Mouse (Mus musculus) frontal cortex, postnatal 25 days (tissue): ENCODE measurements around the gene Myo1d.

Experiments used
- DNase-seq, 2 experiments: peaks; one replicate each; pipeline ENCODE4 v3.0.0; 2022; ENCODE audit warnings: low spot score in 2 of 2

The Myo1d gene

DNA sequence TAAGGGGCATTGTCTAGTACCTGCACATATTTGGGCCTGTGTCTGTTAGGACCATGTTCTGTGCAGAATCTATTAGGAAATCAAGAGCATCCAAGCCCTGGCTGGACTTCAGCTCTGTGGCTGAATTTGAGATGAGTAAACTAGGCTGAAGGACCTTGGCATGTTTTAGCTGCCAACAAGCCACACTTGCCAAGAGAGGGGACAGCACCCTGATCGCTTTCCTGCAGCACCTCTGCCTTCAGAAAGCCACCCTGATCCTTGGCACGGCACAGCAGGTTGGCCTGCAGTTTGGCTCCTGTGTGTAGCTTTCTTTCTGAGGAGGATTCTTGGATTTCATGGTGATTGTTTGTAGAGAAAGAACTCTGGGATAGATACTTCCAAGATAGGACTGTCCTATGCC lies 1.7 kb upstream of the Myo1d start:
- no peak for DNase-seq

DNA sequence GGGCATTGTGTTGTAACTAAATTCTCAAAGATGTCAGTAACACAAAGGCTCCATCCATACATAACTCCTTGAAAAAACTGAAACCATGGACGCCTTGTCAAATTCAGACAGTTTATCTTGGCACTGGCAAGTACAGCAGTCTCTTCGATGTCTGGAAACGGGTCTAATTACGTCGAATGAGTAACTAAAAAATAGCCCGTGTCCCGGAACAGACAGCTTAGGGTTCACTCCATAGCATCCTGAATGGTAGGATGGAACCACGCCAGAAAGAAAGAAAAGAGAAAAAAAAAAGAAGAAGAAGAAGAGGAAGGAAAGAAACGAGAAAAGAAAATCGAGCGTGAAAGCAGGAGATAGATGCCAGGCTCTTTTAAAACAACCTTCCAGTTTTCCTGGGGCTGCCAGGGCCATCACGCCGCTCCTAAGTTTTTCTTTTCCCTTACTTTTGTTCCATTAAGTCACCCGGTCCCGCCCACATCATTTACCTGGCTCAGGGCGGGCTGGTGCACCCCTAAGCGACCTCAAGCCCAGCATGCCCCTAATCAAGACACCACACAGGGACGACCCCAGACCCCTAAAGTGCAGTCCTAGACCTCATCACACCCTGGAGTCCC lies 804 bp downstream of the Myo1d start:
- DNase-seq = peak in 1 of 2 experiments; percentile 5

DNA sequence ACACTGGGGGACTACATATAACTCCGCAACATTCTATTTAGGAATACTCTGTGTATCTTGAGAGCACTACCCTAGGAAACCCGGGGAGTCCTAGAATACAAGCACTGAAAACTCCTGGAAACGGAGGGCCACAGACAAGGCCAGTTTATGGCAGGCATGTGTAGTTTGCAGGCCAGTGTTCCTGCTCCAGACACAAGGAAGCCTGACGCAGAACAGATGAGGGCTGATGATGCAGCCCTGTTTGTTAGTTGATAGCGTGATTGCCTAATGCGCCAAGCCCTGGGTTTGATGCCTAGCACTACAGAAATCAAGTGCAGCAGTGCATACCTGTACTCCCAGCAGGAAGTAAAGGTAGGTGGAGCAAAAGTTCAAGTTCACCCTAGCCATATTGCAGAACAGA lies 1.7 kb downstream of the Myo1d start:
- no peak for DNase-seq

DNA sequence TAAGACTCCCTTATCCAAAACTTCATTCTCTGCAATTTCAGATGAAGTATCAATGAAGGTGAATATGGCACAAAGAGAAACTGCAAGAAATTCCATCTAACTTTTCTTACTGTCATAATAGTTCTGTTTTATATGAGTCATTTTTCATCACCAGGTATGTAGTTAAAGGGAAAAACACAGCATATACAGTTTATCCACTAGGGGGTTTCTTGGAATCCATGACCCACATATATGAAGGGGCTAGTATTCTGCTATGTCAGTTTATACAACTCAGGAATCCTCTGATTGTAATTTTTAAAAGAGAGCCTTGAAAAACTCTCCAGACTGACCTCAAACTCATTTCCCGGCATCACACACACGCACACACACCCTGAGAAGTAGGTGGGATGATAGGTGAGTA lies 2.1 kb downstream of the Myo1d start:
- no peak for DNase-seq

DNA sequence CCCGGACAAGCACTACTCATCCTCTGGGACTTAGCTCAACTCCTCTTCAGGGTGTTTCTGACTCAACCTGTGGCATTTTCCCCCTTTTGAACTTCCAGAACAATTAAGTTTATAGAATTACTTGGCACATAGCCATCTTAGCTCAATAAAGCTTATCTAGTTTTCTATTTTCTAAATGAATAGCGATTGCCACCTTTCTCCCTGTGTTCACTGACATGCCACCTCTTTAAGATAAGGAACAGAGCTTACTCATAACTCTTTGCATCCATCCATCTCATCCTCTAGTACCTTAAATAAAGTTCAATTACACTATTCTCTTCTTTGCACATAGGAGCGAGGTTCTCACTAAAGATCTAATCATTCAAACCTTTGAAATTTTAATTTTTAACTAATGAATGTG lies 4.3 kb downstream of the Myo1d start:
- DNase-seq = no peak

DNA sequence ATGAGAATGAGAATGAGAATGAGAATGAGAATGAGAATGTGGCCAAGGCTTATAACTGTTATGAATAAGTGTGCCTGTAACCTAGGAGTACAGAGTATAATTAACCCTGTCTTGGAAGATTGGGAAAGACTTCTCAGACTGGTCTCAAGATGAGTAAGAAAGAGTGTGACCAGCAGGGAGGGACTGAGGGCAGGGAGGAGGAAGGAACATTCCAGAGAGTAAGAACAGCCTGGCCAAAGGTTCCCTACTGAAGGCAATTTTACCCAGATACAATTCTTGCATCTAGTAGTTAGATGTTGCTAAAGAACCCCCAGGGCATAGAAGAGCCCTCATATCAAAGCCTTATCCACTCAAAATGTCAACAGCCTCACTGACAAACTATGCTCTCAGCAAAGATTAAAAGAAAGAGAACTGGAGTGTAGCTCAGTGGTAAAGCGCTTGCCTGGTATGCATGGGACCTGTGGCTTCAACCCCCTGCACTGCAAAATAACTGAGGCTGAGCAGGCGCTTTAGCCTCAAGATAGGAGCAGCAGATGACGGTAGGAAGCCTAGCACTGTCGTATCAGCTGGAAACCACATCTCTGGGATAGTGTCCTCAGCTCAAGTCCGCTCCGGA lies 7.1 kb downstream of the Myo1d start:
- DNase-seq = no peak

DNA sequence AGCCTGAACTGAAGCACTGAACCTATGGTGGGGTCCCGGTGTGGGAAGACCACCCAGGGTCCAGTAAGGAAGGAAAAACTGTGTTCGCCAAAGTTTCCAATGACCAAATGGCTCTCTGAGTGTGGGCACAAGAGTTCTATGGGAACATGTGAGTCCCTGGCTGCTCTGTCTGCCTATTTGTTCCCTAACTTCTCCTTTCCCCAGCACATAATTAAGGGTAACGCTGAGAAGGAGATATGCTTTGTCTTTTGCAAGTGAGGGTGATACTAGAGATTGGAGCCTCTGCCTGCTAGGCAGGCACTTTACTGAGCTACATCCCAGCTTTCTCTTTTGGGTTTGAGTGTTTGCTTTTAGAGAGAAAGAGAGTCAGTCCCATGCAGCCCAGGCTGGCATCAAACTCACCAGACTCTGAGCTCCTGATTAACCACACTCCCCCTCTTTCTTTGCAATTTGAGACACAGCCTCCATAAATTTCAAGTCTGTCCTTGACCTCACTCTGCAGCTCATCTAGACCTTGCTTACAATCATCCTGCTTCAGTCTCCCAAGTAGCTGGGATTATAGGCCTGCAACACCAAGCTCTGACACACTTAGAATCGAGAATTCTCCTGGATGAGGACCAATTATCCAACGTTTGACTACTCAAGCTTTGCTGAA lies 8.1 kb downstream of the Myo1d start:
- DNase-seq = no peak

DNA sequence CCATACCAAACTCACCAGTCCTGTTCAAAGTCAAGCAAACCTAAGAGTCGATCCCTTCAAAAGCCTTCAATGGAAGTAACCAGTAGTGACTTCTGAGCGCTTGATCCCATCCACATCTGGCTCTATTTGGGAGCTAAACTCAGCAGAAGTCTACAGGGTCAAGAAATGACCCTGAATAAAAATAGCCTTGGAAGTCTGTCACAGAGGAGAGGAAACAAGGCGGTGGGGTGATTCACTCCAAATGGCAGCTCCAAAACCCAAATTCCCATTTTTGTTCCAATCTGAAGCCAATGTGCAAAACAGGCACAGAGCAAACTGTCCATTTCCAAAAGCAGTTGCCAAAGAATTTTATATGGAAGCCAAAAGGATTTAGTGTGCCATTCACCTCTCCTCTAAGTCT lies 8.6 kb downstream of the Myo1d start:
- no peak for DNase-seq

DNA sequence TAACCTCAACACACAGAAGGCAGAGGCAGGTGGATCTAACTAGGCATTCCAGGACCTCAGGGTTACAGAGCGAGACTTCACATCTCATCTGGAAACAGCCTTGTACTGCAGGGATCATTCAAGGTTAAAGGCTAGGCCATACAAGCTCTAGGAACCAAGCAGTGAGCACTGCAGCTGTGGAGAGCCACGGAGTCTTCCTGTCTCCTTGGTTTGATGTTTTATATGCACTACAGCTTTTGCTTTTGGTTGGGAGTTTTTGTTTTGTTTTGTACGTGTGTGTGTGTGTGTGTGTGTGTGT lies 12.6 kb downstream of the Myo1d start:
- no peak for DNase-seq

DNA sequence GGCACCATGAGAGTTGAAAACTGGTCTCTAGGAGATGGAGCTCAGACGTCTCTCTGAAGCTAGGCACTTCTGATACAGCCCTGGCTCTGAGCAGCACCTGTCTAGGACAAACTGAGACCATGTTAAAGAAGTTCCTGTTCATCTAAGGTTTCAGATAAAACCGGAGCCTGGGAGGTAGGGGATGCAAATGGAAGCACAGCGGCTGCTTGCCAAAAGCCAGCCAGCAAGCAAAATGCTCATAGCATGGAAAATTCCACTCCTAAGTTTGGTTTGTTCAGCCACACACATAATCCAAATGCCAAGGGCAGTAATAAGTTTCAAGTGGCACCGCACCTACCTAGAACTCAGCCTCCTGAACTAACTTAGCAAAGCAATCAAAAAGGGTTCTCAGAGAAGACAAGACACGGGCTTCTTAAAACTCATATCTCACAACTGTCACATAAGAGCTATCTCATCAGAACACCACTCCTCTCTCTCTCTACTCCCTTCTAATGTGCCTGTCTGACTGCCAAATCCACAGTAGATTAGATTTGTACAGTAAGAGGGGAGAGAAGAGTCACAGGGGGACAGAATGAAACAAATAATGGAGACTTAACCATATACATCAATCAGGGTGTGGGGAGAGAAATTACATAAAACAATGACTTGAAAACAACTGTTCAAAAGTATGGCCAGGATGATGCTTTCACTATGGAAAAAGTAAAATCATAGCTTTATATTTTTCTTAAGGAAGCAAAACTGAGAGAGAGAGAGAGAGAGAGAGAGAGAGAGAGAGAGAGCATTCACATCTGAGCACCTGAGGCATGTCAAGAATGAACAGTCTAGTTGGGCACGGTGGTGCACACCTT lies 13.1 kb downstream of the Myo1d start:
- no peak for DNase-seq

DNA sequence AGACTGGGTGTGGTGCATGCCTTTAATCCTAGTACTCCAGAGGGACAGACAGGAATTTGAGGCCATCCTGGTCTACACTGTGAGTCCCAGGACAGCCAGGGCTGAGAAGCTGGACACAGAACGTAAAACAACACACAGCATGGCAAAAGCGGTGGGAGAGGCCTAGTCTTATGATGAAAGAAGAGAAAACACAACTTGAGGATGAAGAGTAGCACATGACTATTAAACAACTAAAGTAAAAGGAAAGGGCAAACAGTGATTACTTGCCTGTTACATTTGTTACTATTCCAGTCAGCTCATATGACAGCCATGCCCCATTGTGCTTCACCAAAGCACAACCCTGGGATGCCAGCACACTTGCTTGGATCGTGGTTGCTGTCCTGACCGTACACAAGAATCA lies 13.8 kb downstream of the Myo1d start:
- no peak for DNase-seq

DNA sequence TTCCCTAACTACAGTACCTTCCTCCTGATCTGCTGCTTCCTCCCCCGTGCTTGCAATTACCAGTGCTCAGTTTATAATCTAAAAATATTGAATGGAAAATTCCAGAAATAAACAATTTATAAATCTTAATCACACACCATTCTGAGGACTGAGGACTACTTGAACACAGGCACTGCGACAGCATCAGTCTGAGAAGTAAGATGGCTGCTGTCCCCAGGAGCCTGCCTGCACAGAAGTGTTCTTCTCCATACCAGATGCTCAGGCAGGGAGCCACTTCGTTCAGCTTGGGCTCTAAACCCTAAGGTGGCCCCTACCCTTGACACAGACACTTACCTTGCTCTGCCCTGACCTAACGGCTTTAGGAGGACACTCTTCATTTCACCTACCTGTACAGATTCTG lies 17.8 kb downstream of the Myo1d start:
- no peak for DNase-seq

DNA sequence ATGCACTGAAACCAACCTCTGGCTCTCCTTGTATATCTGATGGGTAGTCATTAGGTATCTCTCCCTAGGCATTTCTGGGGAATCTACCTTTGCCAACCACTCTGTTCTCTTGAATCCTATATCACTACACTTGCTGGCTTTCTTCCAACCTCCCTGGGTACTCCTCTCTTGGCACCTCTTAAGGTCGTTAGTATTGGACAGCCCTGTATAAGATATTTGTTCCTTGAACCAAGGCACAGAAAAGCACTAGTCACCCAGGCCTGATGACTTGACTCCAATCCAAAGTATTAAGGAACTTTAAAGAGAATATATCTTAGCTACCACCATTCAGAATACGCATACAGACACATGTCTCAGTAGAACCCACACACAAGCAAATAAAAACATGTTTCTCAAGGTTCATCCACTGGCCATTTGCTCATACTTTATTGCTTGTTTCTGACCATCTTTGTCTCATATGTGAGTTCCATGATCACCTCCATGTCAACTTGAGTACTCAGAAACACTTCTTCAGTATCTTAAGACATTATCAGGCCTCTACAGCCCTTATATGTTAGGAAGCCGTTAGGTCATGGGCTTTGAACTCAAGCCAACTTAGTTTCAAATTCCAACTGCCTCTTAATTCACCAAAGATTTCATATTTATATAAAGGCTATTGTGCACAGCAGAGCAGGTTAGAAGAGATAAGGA lies 18.4 kb downstream of the Myo1d start:
- DNase-seq = no peak

DNA sequence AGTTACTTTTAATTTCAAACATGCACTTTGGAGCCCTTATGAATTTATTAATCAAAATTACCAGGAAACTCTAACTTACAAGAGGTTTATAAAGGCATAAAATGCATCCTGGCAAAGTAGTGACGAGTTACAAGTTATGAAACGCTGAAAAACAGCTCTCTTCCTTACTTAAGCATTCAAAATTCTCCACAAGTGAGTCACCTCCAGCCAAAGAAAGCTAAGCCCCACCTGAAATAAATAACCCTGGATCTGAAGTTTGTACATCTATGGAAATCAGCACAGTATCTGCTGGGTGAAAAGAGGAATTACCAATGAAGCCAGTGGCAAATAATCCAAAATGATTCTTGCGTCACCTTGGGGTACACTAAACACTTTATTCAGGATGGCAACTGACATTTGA lies 20.8 kb downstream of the Myo1d start:
- DNase-seq = no peak

DNA sequence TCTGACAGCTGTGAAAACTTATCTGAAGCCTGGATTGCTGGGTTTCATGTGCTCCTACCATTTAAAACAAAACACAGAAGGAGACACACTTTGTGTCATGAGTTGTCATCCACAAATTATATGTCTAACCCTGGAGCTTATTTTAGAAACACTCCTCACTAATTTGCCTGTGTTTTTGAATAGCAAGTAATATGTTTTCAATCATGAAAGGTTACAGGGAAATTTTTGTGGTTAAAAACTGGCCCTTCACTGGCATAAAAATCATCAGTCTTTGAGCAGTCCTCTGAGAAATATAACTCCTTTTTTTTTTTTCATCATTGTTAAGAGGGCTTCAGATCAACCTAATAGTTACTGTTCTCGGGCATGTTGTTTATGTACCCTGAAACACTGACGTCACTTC lies 25.6 kb downstream of the Myo1d start:
- no peak for DNase-seq

DNA sequence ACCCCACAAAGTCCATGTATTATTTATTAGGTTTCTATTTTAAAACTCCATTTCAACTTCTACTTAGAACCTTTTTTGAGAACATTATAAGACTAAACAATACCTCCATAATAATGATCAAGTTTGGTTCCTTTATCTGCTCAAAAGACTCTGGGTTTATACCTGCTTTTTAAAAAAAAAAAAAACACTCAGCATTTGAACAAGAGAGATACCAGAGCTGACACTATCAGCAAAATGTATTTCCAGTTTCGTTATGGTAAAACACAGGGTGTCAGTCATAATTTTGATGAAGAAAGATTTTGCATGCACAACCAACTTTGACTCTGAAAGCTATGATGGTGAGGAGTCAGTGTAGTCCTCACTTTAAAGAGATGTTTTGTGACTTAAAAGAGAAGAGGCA lies 28.7 kb downstream of the Myo1d start:
- DNase-seq = no peak

DNA sequence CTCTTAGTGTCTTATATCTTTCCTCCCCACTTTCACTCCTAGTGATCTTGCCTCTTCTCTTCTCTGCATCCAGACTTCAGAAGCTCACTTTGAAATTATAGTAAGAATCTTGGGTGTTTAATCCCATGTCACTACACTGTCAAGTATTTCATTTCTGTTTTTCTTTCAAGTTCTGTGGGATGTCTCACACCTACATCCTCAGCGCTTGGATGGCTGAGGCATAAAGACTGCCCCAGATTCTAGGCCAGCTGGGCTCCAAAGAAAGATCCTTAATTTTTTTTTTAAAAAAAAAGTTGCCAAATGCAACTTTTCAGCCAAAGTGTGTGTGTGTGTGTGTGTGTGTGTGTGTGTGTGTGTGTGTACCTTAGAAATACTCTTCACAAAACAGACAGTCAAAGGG lies 30.6 kb downstream of the Myo1d start:
- DNase-seq = no peak

DNA sequence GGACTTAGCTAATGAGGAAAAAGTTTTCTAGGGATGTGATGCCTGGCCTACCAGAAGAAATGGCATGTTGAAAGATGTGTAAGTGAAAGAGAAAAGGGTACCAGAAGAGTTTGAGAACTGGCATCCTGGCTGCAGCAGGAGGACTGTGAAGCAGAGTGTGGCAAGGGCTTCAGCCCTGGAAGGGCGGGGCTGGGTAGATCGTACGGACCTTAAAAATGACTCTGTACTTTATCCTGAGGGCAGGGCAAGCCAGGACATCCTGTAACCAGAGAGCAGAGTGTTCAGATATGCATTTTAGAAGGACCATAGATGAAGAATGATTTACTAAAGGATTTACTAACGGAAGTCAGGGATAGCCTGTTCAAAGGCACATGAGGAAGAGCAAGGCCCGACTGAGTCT lies 34.4 kb downstream of the Myo1d start:
- DNase-seq = no peak

DNA sequence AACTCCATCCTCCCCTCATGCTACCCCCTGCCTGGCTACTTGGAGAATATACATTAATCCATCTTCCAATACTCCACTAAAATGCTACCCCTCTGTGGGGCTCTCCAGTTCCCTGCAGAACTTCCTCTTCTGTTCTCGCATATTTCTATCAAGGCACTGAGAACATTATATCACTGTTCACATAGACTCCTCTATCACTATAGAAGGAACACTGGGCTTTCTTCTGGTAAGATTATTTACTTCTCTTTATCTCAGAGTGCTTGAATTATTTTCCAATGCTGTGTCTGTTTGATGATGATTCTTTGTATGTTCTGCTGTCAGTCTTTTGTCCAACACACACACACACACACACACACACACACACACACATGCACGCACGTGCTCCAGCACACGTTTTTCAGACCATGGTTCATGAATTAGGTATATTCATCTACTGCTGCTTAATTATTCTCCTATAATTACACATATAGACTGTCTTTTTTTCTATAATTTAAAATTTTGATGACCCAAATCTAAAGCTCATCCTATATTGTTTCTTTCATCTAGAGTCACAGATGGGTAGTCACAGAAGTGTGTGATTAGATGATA lies 35.9 kb downstream of the Myo1d start:
- no peak for DNase-seq

DNA sequence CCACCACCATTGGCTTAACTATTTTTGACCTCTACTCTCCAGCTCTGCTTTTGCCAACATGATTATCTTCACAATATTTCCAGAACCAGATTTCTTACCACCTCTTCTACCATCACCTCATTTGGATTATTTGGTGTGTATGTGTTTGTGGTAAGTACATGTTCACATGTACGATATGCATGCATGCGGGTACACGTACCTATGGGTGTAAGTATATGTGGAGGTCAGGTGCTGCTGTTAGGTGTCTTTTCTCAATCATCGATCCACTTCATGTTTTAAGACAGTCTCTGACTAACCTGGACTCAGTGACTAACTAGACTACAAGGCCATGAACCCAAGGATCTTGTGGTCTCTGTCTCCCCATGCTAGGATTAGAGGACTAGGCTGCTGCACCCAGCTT lies 37.4 kb downstream of the Myo1d start:
- DNase-seq = no peak

DNA sequence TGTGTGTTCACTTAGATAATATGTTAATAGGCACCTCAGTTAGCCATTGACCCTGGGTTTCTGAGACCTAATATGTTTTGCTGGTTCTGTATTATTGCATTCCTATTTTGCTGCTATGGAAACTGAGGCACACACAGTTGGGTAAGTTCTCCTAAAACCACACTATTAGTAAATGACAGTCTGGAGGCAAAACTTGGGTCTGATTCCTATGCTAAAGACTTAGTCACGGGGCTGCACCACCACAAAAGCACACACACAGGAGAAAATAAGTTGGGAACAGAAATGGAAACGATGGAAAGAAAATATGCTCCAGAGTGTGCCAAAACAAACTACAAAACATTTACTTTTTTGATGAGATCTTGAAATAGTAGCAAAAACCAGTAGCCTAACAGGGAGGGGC lies 45.1 kb downstream of the Myo1d start:
- no peak for DNase-seq

DNA sequence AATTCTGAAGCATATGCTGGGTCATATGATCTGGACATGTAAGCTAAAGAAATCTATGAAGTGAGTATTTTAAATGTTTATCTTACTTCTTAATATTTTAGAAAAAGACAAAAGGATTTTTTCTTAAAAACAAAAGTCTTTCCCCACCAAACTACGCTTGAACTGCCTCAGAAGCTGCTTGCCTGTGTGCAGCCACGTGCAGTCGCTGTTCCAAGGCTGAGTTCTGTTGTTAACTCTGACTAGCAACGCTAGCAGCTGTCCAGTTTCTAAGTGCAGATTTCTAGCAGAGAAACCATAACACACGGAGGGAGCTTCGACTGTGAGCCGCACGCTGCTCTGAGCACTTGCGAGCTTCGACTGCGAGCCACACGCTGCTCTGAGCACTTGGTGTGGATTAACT lies 55.1 kb downstream of the Myo1d start:
- DNase-seq = no peak
